Mouse (Mus musculus): ENCODE measurements around the gene Notch1.

Notch1 gene

GRCm38 (mm10) chr2:26481724-26482495, 34.6 kb downstream of the Notch1 start:
- peak in 1 of 2 experiments; percentile 41 for DNase-seq (ENCODE audit: low spot score in 2 of 2)

GRCm38 (mm10) chr2:26480911-26481310, 35.6 kb downstream of the Notch1 start:
- no peak for DNase-seq (ENCODE audit: low spot score in 2 of 2)

GRCm38 (mm10) chr2:26478685-26479205, 37.7 kb downstream of the Notch1 start:
- DNase-seq (ENCODE audit: low spot score in 2 of 2) = no peak

GRCm38 (mm10) chr2:26477911-26478310, 38.6 kb downstream of the Notch1 start:
- no peak for DNase-seq (ENCODE audit: low spot score in 2 of 2)

- DNase-seq (ENCODE audit: low spot score in 2 of 2) = no peak
Observed at GRCm38 (mm10) chr2:26475505-26476430, 40.7 kb downstream of the Notch1 start.

GRCm38 (mm10) chr2:26474789-26475504, 41.5 kb downstream of the Notch1 start:
- DNase-seq (ENCODE audit: low spot score in 2 of 2) = peak in 1 of 2 experiments; percentile 60

- DNase-seq (ENCODE audit: low spot score in 2 of 2) = no peak
Observed at GRCm38 (mm10) chr2:26472312-26473090, 44.0 kb downstream of the Notch1 start.

- DNase-seq (ENCODE audit: low spot score in 2 of 2) = no peak
Observed at GRCm38 (mm10) chr2:26471652-26472285, 44.7 kb downstream of the Notch1 start.

- no peak for DNase-seq (ENCODE audit: low spot score in 2 of 2)
Observed at GRCm38 (mm10) chr2:26470967-26471366, 45.5 kb downstream of the Notch1 start.

- no peak for DNase-seq (ENCODE audit: low spot score in 2 of 2)
Observed at GRCm38 (mm10) chr2:26468376-26468775, 48.1 kb downstream of the Notch1 start.

GRCm38 (mm10) chr2:26463412-26463811, 53.1 kb downstream of the Notch1 start:
- DNase-seq (ENCODE audit: low spot score in 2 of 2) = no peak

GRCm38 (mm10) chr2:26462980-26463379, 53.5 kb downstream of the Notch1 start:
- DNase-seq (ENCODE audit: low spot score in 2 of 2) = no peak

- no peak for DNase-seq (ENCODE audit: low spot score in 2 of 2)
Observed at GRCm38 (mm10) chr2:26461667-26462066, 54.8 kb downstream of the Notch1 start.

GRCm38 (mm10) chr2:26460837-26461236, 55.6 kb downstream of the Notch1 start:
- DNase-seq (ENCODE audit: low spot score in 2 of 2) = no peak

- DNase-seq (ENCODE audit: low spot score in 2 of 2) = no peak
Observed at GRCm38 (mm10) chr2:26460097-26460646, 56.3 kb downstream of the Notch1 start.

GRCm38 (mm10) chr2:26459478-26459877, 57.0 kb downstream of the Notch1 start:
- no peak for DNase-seq (ENCODE audit: low spot score in 2 of 2)

- peak; percentile 54 to 58 for DNase-seq (ENCODE audit: low spot score in 2 of 2)
Observed at GRCm38 (mm10) chr2:26458402-26459124, 57.9 kb downstream of the Notch1 start.

GRCm38 (mm10) chr2:26449121-26450060, 67.1 kb downstream of the Notch1 start:
- peak; percentile 68 to 73 for DNase-seq (ENCODE audit: low spot score in 2 of 2)
